In genomic region chr5:149312884-149313652, GRCm38 (mm10) we compare ENCODE assay signal across 8 mouse cellular contexts. TPM values are rescaled to one million over a fixed set of nuclear protein-coding genes. Genes with fewer than 3 reads are reported as not detected.
DNase-seq lines count a peak whose midpoint lies in the region; ATAC-seq lines count a peak whose summit lies in the region.

No protein-coding gene starts in this region.

- H3K9me3 ChIP-seq in heart, embryonic 15.5 days (replicated peaks): no peaks in the 10 kb centered on the region
- H3K9me3 ChIP-seq in limb, embryonic 12.5 days: peaks cover 9% of the 10 kb centered on the region; the same call in 1 of the 2 replicates

- H3K36me3 ChIP-seq in heart, embryonic 15.5 days: no peaks in the 10 kb centered on the region
- H3K36me3 ChIP-seq in limb, embryonic 12.5 days: no peaks in the 10 kb centered on the region
- no peaks in the 10 kb centered on the region for H3K36me3 ChIP-seq in splenic B cell, adult 2 months (ENCODE audit: control insufficient read depth, insufficient read depth, low read length, poor library complexity, severe bottlenecking)

- peak overlapping the region; percentile 63 for H3K27ac ChIP-seq in heart, embryonic 15.5 days
- H3K27ac ChIP-seq in limb, embryonic 12.5 days: peak overlapping the region; percentile 82

- peak overlapping the region; percentile 60 for H3K4me2 ChIP-seq in heart, embryonic 15.5 days
- peak overlapping the region; percentile 21; the same call in 1 of the 2 replicates for H3K4me2 ChIP-seq in limb, embryonic 12.5 days

- no peaks in the 10 kb centered on the region for H3K27me3 ChIP-seq in heart, embryonic 15.5 days
- H3K27me3 ChIP-seq in limb, embryonic 12.5 days: no peaks in the 10 kb centered on the region
- H3K27me3 ChIP-seq in splenic B cell, adult 2 months (ENCODE audit: control insufficient read depth, insufficient read depth, low read length, poor library complexity, severe bottlenecking): no peaks in the 10 kb centered on the region

- ATAC-seq in heart, embryonic 15.5 days (replicated peaks; ENCODE audit: insufficient number of reproducible peaks, insufficient read depth, low FRiP score, low read depth): no peak
- no peak for ATAC-seq in limb, embryonic 12.5 days (ENCODE audit: insufficient number of reproducible peaks, insufficient read depth, low FRiP score, low TSS enrichment, low read depth)
- no peak for ATAC-seq in monocyte, adult 5-6 weeks (replicated peaks; ENCODE audit: insufficient number of reproducible peaks, low FRiP score, low TSS enrichment, poor library complexity, severe bottlenecking)

- peak overlapping the region; percentile 26 for H3K4me3 ChIP-seq in heart, embryonic 15.5 days
- no peak overlapping the region for H3K4me3 ChIP-seq in limb, embryonic 12.5 days (replicated peaks)

- peak; percentile 29 for DNase-seq in ovary, postnatal 36 days (ENCODE audit: low spot score)
- DNase-seq in ovary, postnatal 10 days (ENCODE audit: low spot score): no peak
- DNase-seq in splenic B cell, adult 2 months (ENCODE audit: low read depth, low spot score): peak; percentile 16
- DNase-seq in cerebellum, postnatal 14 days: no peak
- DNase-seq in layer of hippocampus, postnatal 36 days: no peak

- 28% methylated on average over 23 of the region's 23 CpGs for WGBS in heart, embryonic 15.5 days
- 48% methylated on average over 23 of the region's 23 CpGs for WGBS in limb, embryonic 12.5 days

- H3K9ac ChIP-seq in heart, embryonic 15.5 days: peak overlapping the region; percentile 30; the same call in 1 of the 2 replicates
- no peak overlapping the region for H3K9ac ChIP-seq in limb, embryonic 12.5 days (replicated peaks)

- H3K4me1 ChIP-seq in heart, embryonic 15.5 days (replicated peaks): peaks cover 15% of the 10 kb centered on the region
- H3K4me1 ChIP-seq in limb, embryonic 12.5 days (replicated peaks): peaks cover 30% of the 10 kb centered on the region

RNA-seq across cellular contexts. Expression of gene Alox5ap, which starts 48.5 kb away (rescaled TPM):
- 6.7 and 14.6 TPM in 2 replicates for polyA plus RNA-seq in heart, embryonic 15.5 days (2015; fragmentation: Nextera tagmentation; extraction: Ambion mirVana)
- 11.0 and 13.8 TPM in 2 replicates for polyA plus RNA-seq in limb, embryonic 12.5 days (2016; fragmentation: Nextera tagmentation; extraction: Ambion mirVana)
- 440 to 1,079 TPM (median 1,051 TPM) in 3 replicates for total RNA-seq in monocyte, adult 5-6 weeks (2017)
- total RNA-seq in layer of hippocampus, postnatal 36 days (2021): 10 to 100 TPM in 1 of 2 experiments, 1 to 10 TPM in 1; 9.8 to 12.4 TPM

Comparison
In these comparisons a context has a peak if more than half of its experiments do, and no peak if none do; other contexts are left out.
1. DNase-seq: peak in ovary, postnatal 36 days (single experiment) and splenic B cell, adult 2 months (single experiment); none in ovary, postnatal 10 days (single experiment), cerebellum, postnatal 14 days (0 of 2) and layer of hippocampus, postnatal 36 days (0 of 2).
2. RNA of gene Alox5ap, which starts 48.5 kb away (total RNA-seq): 440 to 1,079 TPM in monocyte, adult 5-6 weeks; 9.8 to 12.4 TPM in layer of hippocampus, postnatal 36 days; every median in the first group is over 10 times any median in the second.